Mouse (Mus musculus) retina, embryonic 14.5 days (tissue): Measurements from ENCODE around the gene AC134908.4.
A peak's percentile ranks its signal among the peaks of the same experiment; 100 is the strongest.
"Not testable (repeated sequence)": the region's sequence is repeated elsewhere in the genome, so short reads cannot be mapped to it uniquely, and the experiment has no call there.

Source experiments
- DNase-seq: peaks from one replicate; pipeline ENCODE4 v3.0.0-alpha.2; 2015; ENCODE audit warnings: low spot score

Gene AC134908.4

DNA sequence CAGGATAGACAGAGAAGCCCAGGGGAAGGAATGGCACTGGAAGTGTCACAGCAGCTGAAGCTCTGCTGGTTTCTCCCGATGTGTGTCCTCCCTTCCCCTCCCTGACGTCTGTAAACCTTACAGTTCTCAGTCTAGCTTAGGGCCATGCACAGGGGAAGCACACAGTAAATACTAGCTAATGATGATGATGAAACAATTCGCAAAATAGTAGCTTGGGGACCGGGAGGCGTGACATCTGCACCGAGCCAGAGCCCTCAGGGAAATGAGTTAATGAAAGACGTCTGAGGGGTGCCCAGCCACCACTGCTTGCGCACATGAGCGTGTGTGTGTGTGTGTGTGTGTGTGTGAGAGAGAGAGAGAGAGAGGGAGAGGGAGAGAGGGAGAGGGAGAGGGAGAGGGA, 26.1 kb downstream of the AC134908.4 start:
- DNase-seq = no peak

DNA sequence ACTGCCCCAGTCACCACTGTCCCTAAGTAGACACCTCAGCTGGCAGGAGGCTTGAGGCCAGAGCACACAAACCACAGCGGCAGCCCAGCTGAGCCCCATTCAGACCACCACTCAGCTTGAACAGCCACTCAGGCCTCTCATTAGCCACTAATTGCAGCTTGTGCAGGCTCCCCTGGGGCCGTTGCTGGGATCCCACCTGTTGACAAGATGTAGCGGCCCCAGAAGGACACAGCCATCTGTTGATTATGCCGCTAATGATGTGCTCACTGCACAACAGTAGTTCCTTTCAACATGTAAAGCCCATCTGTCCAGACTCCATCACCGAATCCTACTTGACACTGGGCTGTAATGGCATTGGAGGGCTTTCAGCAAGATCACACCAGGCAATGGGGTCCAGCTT, 29.6 kb downstream of the AC134908.4 start:
- DNase-seq = peak; percentile 94

DNA sequence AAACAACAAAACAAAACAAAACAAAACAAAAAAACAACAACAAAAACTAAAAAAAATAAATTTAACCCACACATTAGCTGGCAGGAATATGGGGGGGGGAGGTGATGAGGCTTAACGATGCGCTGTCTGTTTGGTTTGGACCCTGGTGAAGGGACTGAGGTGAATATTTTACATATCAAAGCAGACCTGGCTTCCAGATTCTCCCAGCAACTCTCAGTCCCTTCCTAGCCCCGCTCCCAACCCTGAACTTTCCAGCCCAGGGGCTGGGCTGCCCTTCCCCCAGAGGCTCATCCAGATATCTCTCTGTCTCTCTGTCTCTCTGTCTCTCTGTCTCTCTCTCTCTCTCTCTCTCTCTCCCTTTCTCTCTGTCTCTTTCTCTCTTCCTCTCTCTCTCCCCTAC, 32.9 kb downstream of the AC134908.4 start:
- DNase-seq = no peak

DNA sequence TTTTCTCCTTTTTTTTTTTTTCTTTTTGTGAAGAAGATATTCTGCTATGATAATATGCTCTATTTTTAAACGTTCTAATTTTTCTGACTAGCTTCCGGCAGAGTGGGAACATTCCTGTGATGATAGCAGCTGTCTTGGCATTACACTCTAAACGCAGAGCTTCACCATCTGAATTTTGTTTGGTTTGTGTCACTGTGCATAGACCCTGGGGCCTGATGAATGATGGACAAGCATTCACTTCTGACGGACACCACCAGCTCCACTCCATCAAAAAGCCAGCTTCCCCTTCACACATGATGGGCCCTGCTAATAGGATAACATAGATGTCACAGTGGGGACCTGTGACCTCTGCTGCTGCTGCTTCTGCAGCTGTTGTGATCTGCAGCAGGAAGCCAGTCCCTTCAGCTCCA, 33.9 kb downstream of the AC134908.4 start:
- DNase-seq = peak; percentile 65

DNA sequence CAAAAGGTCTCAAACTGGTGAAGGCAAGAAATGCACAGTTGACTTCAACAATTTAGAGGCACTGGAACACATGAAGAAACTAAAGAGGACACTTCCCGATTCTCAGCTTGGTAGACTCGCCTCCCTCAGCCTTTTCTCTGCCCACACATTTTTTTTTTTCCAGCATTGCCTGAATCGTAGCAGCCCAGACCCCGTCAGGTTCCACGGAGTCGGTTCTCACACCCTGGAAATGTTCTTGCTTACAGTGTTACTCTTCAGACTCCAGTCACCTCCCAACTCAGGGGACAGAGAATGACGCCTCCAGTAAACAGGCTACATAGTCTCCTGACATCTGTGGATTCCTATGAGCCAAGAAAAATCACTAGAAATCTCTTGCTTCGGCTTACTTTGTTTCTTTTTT, 35.3 kb downstream of the AC134908.4 start:
- DNase-seq = no peak

DNA sequence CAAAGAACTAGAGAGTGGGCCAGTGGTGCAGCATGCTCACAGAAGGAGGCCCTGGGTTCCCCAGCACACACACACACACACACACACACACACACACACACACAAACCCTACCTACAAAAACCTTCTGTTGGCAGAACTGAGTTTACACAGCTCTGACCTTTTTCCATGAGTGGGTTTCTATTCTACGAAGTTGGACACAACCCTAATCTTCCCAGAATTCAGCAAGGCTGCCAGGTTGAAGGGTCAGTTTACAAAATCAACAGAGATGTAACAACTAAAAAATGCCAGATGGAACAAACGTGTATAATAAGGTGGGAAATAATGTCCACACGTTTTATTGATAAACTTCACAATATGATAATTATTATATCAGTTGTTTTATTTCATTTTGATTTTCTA, 37.8 kb downstream of the AC134908.4 start:
- DNase-seq = no peak

DNA sequence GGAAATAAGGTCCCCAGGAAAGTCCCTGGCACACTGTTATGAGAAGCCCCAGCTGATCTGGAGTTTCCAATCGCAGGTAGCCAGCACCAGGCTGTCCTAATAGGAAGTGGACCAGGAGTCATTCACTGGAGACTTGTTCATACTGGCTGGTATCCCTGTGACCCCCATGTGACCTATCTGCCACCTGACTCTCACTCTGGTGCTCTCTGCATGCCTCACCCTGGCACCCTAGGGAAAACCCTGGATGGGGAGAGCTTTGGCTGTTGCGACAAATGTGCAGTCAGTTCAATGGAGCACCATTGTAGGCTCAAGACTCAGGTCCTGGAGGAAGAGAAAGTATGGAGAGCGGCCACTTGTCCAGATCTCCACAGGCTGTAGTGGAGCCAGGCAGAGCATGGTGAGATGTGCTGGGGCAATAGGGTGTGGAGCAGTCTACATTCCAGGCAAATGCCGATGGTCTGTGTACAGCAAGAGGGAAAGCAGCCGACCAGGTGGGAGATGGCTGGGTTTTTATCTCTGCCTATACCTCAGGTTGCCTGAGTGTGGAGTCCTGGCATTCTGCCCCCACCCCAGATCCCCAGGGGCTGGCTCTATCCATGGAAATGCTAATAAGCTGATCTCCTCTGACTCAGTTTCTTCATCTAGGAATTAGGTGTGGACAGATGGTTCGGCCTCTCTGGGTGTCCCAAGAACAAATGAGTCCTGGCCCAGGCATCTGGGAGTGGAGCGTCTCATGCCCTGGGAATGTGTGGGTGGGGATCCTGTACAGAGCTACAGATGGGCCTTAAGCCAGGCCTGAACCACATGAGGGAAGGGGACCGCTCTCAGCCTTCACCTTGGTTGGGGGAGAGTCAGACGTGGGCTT, 38.8 kb downstream of the AC134908.4 start:
- DNase-seq = no peak

DNA sequence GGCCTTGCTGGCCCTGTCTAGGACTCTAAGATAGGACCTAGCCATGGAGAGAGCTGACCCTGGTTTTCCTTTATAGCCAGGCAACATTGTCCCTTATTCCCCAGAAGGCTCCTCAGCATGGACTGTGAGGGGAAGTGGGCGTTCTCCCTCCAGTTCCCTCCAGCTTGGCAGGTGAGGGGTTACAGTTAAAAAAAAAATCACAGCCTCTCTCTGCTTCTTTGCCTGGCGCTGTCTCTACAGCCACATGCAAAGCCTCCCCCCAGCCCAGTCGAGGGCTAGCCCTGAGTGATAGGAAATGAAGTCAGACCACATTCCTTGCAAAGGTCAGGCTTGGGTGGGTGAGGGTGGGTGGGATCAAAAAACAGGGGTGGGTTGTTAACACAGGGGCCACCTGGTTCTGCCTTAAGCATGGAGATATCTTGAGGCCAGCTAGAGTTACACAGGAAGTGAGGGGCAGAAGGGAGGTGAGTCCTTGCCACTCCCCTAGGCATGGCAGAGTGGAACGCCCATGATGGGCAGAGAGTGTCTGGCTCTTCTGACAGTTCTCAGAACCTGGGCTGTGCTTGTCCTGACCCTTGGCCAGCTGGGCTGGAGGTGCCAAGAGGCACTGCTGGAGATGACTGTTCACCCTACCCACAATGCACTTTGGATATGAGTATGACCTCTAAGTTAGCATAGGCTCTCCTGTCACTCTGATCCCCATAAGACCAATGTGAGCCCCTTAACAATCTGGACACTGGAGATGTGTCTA, 39.7 kb downstream of the AC134908.4 start:
- no peak for DNase-seq

DNA sequence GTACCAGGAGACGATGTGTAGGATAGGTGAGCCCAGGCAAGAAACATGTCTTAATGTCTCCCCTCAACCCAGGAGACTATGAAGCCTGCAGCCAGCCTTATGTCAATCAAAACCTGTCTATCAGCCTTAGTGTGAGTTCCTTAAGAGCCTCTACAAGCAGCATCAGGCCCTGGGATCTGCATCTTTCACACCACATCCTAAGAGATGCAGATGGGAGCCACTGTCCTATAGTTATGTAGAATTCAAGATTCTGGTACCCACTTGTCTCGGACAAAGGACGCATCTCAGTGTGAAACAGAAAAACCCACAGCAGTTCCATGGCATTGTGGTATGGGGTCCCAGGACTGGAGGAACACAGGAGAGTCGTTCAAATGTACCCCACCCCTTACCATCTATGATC, 40.4 kb downstream of the AC134908.4 start:
- DNase-seq = no peak

DNA sequence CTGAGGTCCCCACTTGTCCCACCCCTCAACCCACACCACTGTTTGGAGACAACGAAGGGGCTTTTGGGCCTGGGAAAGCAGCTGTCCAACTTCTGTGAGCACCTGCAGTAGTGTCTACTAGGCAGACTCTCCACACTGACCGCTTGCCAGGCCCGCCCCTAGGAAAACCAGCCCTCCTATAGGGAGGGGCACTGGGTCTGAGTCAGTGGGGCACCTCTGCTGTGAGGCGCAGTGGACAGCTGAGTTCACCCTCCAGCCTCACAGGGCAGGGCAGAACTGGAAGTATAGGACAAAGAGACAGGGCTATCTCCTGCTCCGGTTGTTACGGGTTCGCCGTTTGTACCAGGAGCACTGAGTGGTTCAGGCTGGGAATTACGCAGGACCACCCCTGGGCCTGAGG, 41.2 kb downstream of the AC134908.4 start, which contains the start of gene Msln:
Gene Msln (minus strand): TSS at position 138 of the 400 bp plus-strand sequence.
- no peak for DNase-seq

DNA sequence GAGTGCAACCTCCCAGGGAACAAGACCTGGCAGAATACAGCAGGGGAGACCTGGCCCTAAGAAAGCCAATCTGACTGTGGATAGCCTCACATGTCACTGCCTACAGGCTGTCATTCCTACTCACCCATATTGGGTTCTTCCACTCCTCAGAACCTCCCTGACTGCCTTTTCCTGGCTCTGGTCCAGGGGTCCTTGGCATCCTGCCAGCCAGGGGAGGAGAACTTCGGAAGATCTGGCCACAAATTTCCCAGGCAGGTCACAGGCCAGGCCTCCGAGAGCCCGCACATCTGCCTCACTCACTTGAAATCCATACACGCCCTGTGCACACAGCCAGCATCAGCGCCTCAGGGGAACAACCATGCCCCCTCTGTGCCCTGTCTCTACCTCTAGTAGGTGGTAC, 44.0 kb downstream of the AC134908.4 start:
- no peak for DNase-seq

DNA sequence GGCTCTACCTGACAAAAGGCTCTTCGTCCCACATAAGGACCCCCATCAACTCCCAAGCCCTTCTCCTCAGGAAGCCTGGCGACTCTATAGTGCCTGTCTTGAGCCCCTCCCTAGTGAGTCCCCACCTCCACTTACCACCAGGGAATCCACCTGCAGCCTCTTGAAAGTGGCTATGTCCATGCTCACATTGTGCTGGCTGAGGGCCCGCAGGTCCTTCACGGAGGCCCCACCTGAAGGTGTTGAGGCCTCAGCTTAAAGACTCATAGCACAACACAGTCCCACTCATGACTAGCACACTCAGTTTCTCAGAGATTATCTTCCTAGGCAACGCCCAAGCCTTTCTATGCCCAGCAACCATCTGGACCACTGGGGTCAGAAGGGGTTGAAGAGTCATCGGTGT, 46.1 kb downstream of the AC134908.4 start:
- DNase-seq = no peak

DNA sequence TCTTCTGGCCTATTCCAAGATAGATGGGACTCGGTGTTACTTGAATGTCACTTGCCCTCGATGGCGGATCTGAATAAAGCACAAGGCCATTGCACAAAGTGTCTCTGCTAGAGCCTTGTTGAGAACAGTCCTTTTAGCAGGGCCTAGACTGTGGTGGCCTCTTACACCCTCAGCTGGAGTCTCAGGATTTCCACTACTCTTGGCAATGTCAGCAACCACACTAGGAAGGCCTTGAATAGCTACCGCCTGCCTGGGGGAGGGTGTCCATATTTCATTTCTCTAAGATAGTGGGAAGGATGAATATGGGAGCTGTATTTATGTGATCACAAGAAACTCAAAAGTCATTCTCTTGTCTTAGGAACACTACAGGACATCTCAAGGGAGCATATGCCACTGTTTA, 47.2 kb downstream of the AC134908.4 start:
- DNase-seq = no peak

DNA sequence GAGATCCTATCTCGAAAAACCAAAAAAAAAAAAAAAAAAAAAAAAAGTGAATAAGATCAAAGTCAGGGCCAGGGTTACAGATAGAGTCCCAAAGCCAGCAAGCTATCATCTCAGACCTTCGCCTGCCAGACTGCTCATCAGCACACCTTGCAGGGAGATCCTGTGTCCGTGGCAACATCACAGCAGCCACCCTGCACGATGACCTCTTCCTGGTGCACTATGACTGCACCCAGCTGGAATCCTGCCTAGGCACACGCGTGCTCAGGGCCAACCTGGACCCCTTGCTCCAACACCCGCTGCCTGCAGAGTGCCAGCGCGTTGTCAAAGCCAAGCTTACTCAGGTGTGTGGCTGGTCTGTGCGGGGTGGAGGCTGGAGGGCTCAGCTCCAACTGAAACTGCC, 51.1 kb downstream of the AC134908.4 start:
- no peak for DNase-seq

DNA sequence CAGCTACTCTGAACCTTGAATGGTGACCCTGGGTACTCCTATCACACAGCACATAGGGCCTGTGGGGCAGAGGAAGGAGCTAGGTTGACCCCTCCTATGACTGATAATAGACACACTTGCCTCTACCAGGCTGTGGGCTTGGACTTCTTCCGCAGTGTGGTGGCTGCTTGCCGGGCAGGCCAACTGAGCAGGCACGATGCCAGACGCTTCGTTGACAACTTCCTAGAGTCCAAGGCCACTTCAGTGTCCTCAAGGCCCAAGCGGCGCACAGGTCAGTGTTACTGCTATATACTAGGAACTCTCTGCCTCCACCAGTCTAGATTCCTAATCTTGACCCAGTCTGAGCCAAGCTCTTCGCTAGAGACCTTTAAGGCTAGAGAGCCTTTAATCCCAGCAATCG, 51.6 kb downstream of the AC134908.4 start:
- no peak for DNase-seq

DNA sequence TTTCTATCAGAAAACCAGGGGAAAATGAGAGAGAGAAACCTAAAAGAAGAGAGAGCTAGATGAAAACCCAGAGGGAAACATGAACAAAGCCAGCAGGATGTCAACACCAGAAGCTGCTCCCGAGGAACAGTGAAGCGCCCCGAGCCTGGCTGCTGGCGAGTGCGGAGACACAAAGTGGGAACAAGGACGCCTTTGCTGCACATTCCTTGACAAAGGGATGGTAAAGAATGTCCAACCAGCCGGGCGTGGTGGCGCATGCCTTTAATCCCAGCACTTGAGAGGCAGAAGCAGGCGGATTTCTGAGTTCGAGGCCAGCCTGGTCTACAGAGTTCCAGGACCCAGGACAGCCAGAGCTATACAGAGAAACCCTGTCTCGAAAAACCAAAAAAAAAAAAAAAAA, 54.0 kb downstream of the AC134908.4 start:
- not testable (repeated sequence) for DNase-seq
